Mouse (Mus musculus) ES-Bruce4 (cell line): ENCODE measurements around the gene Sbpl.
"Not testable (repeated sequence)": the region's sequence is repeated elsewhere in the genome, so short reads cannot be mapped to it uniquely, and the experiment has no call there.

Experiments used
- EP300 ChIP-seq: IDR thresholded peaks from 2 replicates; pipeline ENCODE4 v1.6.1; 2011; ENCODE audit warnings: low read depth, low read length; ENCODE audit not compliant: insufficient read depth
- POLR2A ChIP-seq: IDR thresholded peaks from one replicate; pipeline ENCODE4 v1.8.1; 2011; ENCODE audit warnings: low read length; ENCODE audit not compliant: insufficient read depth

- not testable (repeated sequence) for TF ChIP-seq POLR2A, EP300
Measured at GRCm38 (mm10) chr17:23917158-23917557, 37.9 kb downstream of the Sbpl start, which contains the start of gene Dcpp3.
